Mouse (Mus musculus): ENCODE data around the gene Yaf2. TPM values are rescaled to one million over a fixed set of nuclear protein-coding genes. Genes with fewer than 3 reads are reported as not detected.
"Not testable (repeated sequence)": the region's sequence is repeated elsewhere in the genome, so short reads cannot be mapped to it uniquely, and the experiment has no call there.

The Yaf2 gene
- polyA plus RNA-seq, 1 experiment, result 47.3 TPM

DNA sequence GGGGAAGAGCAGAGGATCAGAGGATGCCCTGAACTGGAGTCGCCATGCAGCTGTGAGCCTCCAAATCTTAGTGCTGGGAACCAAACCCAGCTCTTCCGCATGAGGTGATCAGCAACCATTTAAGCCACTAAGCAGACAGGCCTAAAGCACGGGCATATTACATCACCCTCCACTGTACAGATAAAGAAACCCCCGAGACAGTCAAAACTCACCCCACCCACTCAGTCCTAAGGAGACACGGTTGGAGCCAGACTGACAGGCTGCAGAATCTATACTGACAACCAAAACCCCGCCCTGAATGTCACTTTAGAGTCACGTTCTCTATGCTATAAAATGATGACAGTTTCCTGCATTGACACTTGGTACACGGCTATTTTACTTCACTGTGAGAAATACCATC lies 83.6 kb downstream of the Yaf2 start:
- no peak for DNase-seq (ENCODE audit: low spot score)

DNA sequence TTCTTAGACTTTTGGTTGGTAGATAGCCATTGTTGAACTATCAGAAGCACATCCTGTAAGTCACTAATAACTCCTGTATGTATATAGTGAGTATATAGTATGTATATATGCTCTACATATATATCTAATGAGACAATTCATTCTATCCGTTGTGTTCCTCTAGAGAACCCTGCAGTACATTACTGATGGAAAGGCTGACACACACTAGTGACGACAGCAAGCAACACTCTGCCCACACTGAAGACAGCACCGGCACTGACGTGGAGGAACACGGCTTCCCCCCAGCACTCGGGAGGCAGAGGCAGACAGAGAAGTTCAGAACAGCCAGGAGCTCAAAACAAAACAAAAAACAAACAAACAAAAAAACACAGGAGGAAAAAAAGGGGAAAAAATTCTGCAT lies 84.3 kb downstream of the Yaf2 start:
- DNase-seq (ENCODE audit: low spot score), result no peak

DNA sequence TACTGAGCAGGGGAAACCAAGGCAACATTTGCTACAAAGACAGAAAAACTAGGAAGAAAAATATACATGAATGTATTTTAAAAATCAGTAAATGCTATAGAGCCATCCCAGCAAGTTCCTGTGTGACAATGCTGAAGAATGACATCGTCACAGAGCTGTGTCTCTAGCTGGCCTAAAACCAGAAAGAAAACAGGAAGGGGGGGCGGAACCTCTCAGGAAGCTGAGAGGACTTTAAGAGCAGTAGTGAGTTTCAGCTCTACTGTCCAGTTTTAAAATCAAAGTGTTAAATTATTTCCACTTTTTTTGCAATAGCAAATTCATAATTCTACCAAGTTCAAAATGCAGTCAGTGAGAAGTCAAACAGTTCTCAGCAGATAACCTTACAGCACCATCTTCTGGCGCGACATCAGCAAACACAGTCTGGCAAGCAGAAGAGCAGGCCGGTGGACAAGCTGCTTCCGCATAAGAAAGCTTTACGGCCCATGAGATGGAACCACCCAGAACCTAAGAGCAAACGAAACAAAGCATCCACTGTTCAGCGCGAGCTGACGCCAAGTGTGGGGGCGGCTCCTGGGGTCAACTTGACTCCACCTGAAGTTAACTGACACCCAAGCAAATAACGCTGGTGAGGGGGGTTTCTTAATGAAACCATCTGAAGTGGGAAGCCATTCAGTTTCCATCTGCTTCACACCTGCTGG lies 85.0 kb downstream of the Yaf2 start:
- DNase-seq (ENCODE audit: low spot score), result no peak

DNA sequence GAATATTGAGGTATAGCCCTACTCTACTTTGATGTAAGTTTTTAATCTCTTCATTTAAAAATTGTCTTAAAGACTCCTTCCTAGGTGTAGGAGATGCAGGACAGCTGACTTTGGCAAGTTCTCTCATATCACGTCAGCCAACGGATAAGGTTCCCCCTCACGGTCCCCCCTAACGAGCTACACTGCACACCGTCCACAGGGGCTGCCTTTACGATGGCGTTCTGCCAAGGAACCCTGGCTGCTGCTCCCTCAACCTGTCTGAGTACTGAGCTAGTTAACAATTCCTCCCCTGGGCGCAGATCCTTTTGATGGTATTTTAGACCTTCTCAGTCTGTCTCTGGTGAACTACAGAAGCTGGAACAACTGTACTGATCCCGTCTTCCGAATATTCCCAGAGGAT lies 93.5 kb downstream of the Yaf2 start:
- no peak for DNase-seq (ENCODE audit: low spot score)

DNA sequence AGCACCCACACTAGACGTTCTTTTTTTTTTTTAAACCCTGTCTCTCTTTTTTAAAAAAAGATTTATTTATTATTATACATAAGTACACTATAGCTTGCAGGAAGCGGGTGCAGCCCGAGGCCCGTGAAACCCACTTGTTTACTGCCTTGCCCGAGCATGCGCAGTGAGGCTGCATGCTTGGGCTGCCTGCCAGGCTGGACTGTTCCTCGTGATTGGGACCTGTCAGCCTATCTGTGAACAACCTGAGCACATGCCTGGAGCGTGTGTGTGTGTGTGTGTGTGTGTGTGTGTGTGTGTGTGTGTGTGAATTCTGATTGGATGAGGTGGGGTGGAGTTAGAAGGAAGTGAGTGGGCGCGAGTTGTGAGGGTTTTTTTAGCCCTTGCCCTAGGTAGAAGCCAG lies 100.3 kb downstream of the Yaf2 start:
- DNase-seq (ENCODE audit: low spot score), result not testable (repeated sequence)

Other genes starting within 250 kb of the Yaf2 start
- 5.9 and 8.2 TPM in 2 replicates for gene Gxylt1, start 61.8 kb downstream of the Yaf2 start, polyA plus RNA-seq (2012; rRNA removed)
- gene Zcrb1, start 61.4 kb upstream of the Yaf2 start, polyA plus RNA-seq (2012; rRNA removed), result 93.8 and 107 TPM in 2 replicates
- 15.9 and 20.2 TPM in 2 replicates for gene Pphln1, start 61.4 kb upstream of the Yaf2 start, polyA plus RNA-seq (2012; rRNA removed)